ENCODE assay signal across 33 mouse cellular contexts in genomic region chr4:132488521-132488920, GRCm38 (mm10). TPM values are rescaled to one million over a fixed set of nuclear protein-coding genes. Genes with fewer than 3 reads are reported as not detected.
A peak's percentile ranks its signal among the peaks of the same experiment; 100 is the strongest.
DNase-seq lines count a peak whose midpoint lies in the region; ATAC-seq and TF ChIP-seq lines count a peak whose summit lies in the region.
"Had no signal": no experiment of that assay in that cellular context is flagged by ENCODE, and none has a peak within 500 bp of the region (broad histone marks: within the 10 kb centered on the region; RNA-seq: fewer than 3 reads in every experiment).

No protein-coding gene starts in this region.

- no peaks in the 10 kb centered on the region for H3K79me2 ChIP-seq in liver, adult 2 months (ENCODE audit: control insufficient read depth, insufficient read depth, low read length)

- no peak for TF ChIP-seq CTCF in liver, adult 2 months (IDR thresholded peaks at IDR 0.05; ENCODE audit: low read depth, low read length)
- no peak for TF ChIP-seq CTCF in liver, postnatal 0 days (IDR thresholded peaks at IDR 0.05; ENCODE audit: low read depth)

- H3K9me3 ChIP-seq in liver, postnatal 0 days (ENCODE audit: low read length) = no peaks in the 10 kb centered on the region
- H3K9me3 ChIP-seq in midbrain, embryonic 11.5 days (ENCODE audit: control insufficient read depth, low read length) = no peaks in the 10 kb centered on the region
- no peaks in the 10 kb centered on the region for H3K9me3 ChIP-seq in midbrain, embryonic 15.5 days
- H3K9me3 ChIP-seq: forebrain, embryonic 10.5 days; forebrain, embryonic 15.5 days; hindbrain, embryonic 10.5 days; hindbrain, embryonic 15.5 days; limb, embryonic 10.5 days; limb, embryonic 15.5 days; neural tube, embryonic 15.5 days; stomach, embryonic 15.5 days had no signal

- H3K36me3 ChIP-seq in liver, adult 2 months (ENCODE audit: control insufficient read depth, insufficient read depth, low read length) = no peaks in the 10 kb centered on the region
- H3K36me3 ChIP-seq in liver, postnatal 0 days (replicated peaks; ENCODE audit: insufficient read depth, low read length) = peaks cover 9% of the 10 kb centered on the region
- no peaks in the 10 kb centered on the region for H3K36me3 ChIP-seq in midbrain, embryonic 11.5 days (ENCODE audit: control insufficient read depth, insufficient read depth, low read length)
- no peaks in the 10 kb centered on the region for H3K36me3 ChIP-seq in midbrain, embryonic 15.5 days (replicated peaks)
- H3K36me3 ChIP-seq: forebrain, embryonic 15.5 days; hindbrain, embryonic 15.5 days; neural tube, embryonic 15.5 days had no signal

- H3K27me3 ChIP-seq in liver, adult 2 months (ENCODE audit: control insufficient read depth, insufficient read depth, low read length) = no peaks in the 10 kb centered on the region
- no peaks in the 10 kb centered on the region for H3K27me3 ChIP-seq in liver, postnatal 0 days (ENCODE audit: insufficient read depth, low read length)
- H3K27me3 ChIP-seq in midbrain, embryonic 11.5 days (ENCODE audit: control insufficient read depth, insufficient read depth, low read length) = no peaks in the 10 kb centered on the region
- H3K27me3 ChIP-seq in midbrain, embryonic 15.5 days (replicated peaks) = no peaks in the 10 kb centered on the region
- H3K27me3 ChIP-seq: CH12.LX; forebrain, embryonic 15.5 days; hindbrain, embryonic 15.5 days; limb, embryonic 15.5 days; neural tube, embryonic 15.5 days; Patski; stomach, embryonic 15.5 days had no signal

- no peak for TF ChIP-seq EP300 in liver, postnatal 0 days (IDR thresholded peaks at IDR 0.05; ENCODE audit: low read depth)

- no peak for TF ChIP-seq POLR2A in liver, adult 2 months (IDR thresholded peaks at IDR 0.05; ENCODE audit: extremely low read depth, insufficient read depth, low read length)

- WGBS in liver, adult 2 months = 3% methylated on average over 3 of the region's 3 CpGs
- 44% methylated on average over 3 of the region's 3 CpGs for WGBS in liver, postnatal 0 days (ENCODE audit: insufficient replicate concordance)
- 92% methylated on average over 3 of the region's 3 CpGs for WGBS in midbrain, embryonic 11.5 days
- 89% methylated on average over 3 of the region's 3 CpGs for WGBS in midbrain, embryonic 15.5 days

- peak overlapping the region; percentile 84 for H3K27ac ChIP-seq in liver, adult 2 months (replicated peaks; ENCODE audit: insufficient read depth, low read depth, low read length)
- no peak overlapping the region for H3K27ac ChIP-seq in liver, postnatal 0 days (ENCODE audit: low read depth)
- no peak overlapping the region for H3K27ac ChIP-seq in midbrain, embryonic 11.5 days (ENCODE audit: low read depth, low read length)
- H3K27ac ChIP-seq in midbrain, embryonic 15.5 days = no peak overlapping the region
- H3K27ac ChIP-seq: forebrain, embryonic 10.5 days; forebrain, embryonic 15.5 days; hindbrain, embryonic 10.5 days; hindbrain, embryonic 15.5 days; limb, embryonic 10.5 days; limb, embryonic 15.5 days; liver, embryonic 14.5 days; macrophage; neural tube, embryonic 15.5 days; stomach, embryonic 15.5 days had no signal

- H3K4me2 ChIP-seq in liver, postnatal 0 days (ENCODE audit: low read depth, low read length) = no peak overlapping the region
- H3K4me2 ChIP-seq in midbrain, embryonic 11.5 days = no peak overlapping the region
- H3K4me2 ChIP-seq in midbrain, embryonic 15.5 days = no peak overlapping the region
- H3K4me2 ChIP-seq: forebrain, embryonic 15.5 days; hindbrain, embryonic 15.5 days; limb, embryonic 15.5 days; neural tube, embryonic 15.5 days; stomach, embryonic 15.5 days had no signal

- peak overlapping the region; percentile 51; the same call in 1 of the 2 replicates for H3K9ac ChIP-seq in liver, adult 2 months (ENCODE audit: low read depth, low read length)
- no peak overlapping the region for H3K9ac ChIP-seq in liver, postnatal 0 days (replicated peaks)
- H3K9ac ChIP-seq in midbrain, embryonic 11.5 days (ENCODE audit: low read length) = no peak overlapping the region
- H3K9ac ChIP-seq in midbrain, embryonic 15.5 days = no peak overlapping the region
- H3K9ac ChIP-seq: forebrain, embryonic 15.5 days; hindbrain, embryonic 15.5 days; limb, embryonic 15.5 days; liver, embryonic 14.5 days; neural tube, embryonic 15.5 days; stomach, embryonic 15.5 days had no signal

- no peak for ATAC-seq in liver, postnatal 0 days
- ATAC-seq in midbrain, embryonic 11.5 days (ENCODE audit: low FRiP score) = no peak
- ATAC-seq in midbrain, embryonic 15.5 days (replicated peaks) = no peak
- ATAC-seq: forebrain, embryonic 15.5 days; inflammation-experienced regulatory T-cells, adult 6 months; Patski had no signal

- H3K4me3 ChIP-seq in liver, adult 2 months (ENCODE audit: insufficient read depth, low read depth, low read length) = no peak overlapping the region
- no peak overlapping the region for H3K4me3 ChIP-seq in liver, postnatal 0 days (ENCODE audit: low read depth, low read length)
- no peak overlapping the region for H3K4me3 ChIP-seq in midbrain, embryonic 11.5 days (ENCODE audit: low read depth, low read length)
- H3K4me3 ChIP-seq in midbrain, embryonic 15.5 days = no peak overlapping the region
- H3K4me3 ChIP-seq: forebrain, embryonic 10.5 days; forebrain, embryonic 15.5 days; hindbrain, embryonic 10.5 days; hindbrain, embryonic 15.5 days; limb, embryonic 10.5 days; limb, embryonic 15.5 days; neural tube, embryonic 15.5 days; stomach, embryonic 15.5 days had no signal

- peak; percentile 33 for DNase-seq in adrenal gland, postnatal 10 days
- no peak for DNase-seq in adrenal gland, adult 2 months
- DNase-seq in liver, adult 2 months (ENCODE audit: extremely low read depth, low read depth, low spot score) = peak; percentile 96
- DNase-seq in liver, postnatal 0 days = no peak
- peak; percentile 21 for DNase-seq in midbrain, embryonic 11.5 days (ENCODE audit: low spot score, missing footprints)
- peak; percentile 61 for DNase-seq in lung, postnatal 36 days
- DNase-seq in thymus, adult 18-20 months = no peak
- DNase-seq: adrenal gland, postnatal 36 days; cerebellum, adult 2 months; cerebellum, postnatal 14 days; heart, postnatal 14 days; kidney, adult 18-20 months; kidney, postnatal 10 days; layer of hippocampus, adult 9-11 months; midbrain, embryonic 14.5 days; retina, postnatal 1 day; right cerebral cortex, postnatal 14 days; thymus, adult 2 months; thymus, postnatal 4 days had no signal

- peaks cover 48% of the 10 kb centered on the region for H3K4me1 ChIP-seq in liver, adult 2 months (ENCODE audit: control insufficient read depth, insufficient read depth, low read length)
- peaks cover 24% of the 10 kb centered on the region for H3K4me1 ChIP-seq in liver, postnatal 0 days (ENCODE audit: insufficient read depth)
- H3K4me1 ChIP-seq in midbrain, embryonic 11.5 days (ENCODE audit: control insufficient read depth, insufficient read depth, low read length) = no peaks in the 10 kb centered on the region
- H3K4me1 ChIP-seq in midbrain, embryonic 15.5 days = peaks cover 4% of the 10 kb centered on the region; the same call in 1 of the 2 replicates
- H3K4me1 ChIP-seq: forebrain, embryonic 10.5 days; forebrain, embryonic 15.5 days had no signal

RNA-seq across cellular contexts. Expression of gene Sesn2, which starts 21.8 kb away (rescaled TPM):
- total RNA-seq in adrenal gland, postnatal 10 days (2021) = 10 to 100 TPM; 11.6 to 26.0 TPM
- total RNA-seq in adrenal gland, adult 2 months (2021) = 10 to 100 TPM; 15.6 to 32.1 TPM
- 16.3 and 20.1 TPM in 2 replicates for polyA plus RNA-seq in adrenal gland, adult 2 months (2012; rRNA removed)
- total RNA-seq in liver, adult 2 months (2014; rRNA removed) = 2.7 and 3.6 TPM in 2 replicates
- polyA plus RNA-seq in liver, adult 2 months (2012; rRNA removed) = 5.5 and 6.0 TPM in 2 replicates
- 7.3 and 8.7 TPM in 2 replicates for polyA plus RNA-seq in liver, postnatal 0 days (2015; fragmentation: Nextera tagmentation; extraction: Ambion mirVana)
- polyA plus RNA-seq in midbrain, embryonic 11.5 days (2014; fragmentation: Nextera tagmentation; extraction: Ambion mirVana) = 4.9 and 5.1 TPM in 2 replicates
- 8.1 and 9.7 TPM in 2 replicates for polyA plus RNA-seq in midbrain, embryonic 15.5 days (2015; fragmentation: Nextera tagmentation; extraction: Ambion mirVana)

RNA-seq across cellular contexts. Expression of gene Med18, which starts 24.8 kb away (rescaled TPM):
- 10 to 100 TPM in 1 of 2 experiments, 1 to 10 TPM in 1; 8.2 to 10.6 TPM for total RNA-seq in adrenal gland, postnatal 10 days (2021)
- total RNA-seq in adrenal gland, adult 2 months (2021) = 1 to 10 TPM; 7.1 to 7.9 TPM
- 1.5 and 2.2 TPM in 2 replicates for polyA plus RNA-seq in adrenal gland, adult 2 months (2012; rRNA removed)
- total RNA-seq in liver, adult 2 months (2014; rRNA removed) = 3.8 TPM in 2 replicates
- polyA plus RNA-seq in liver, adult 2 months (2012; rRNA removed) = 1.0 and 1.4 TPM in 2 replicates
- polyA plus RNA-seq in liver, postnatal 0 days (2015; fragmentation: Nextera tagmentation; extraction: Ambion mirVana) = 8.0 and 10.1 TPM in 2 replicates
- 19.2 and 22.3 TPM in 2 replicates for polyA plus RNA-seq in midbrain, embryonic 11.5 days (2014; fragmentation: Nextera tagmentation; extraction: Ambion mirVana)
- 15.9 and 17.7 TPM in 2 replicates for polyA plus RNA-seq in midbrain, embryonic 15.5 days (2015; fragmentation: Nextera tagmentation; extraction: Ambion mirVana)

RNA-seq across cellular contexts. Expression of gene Atpif1, which starts 44.9 kb away (rescaled TPM):
- 100 to 1,000 TPM; 311 to 337 TPM for total RNA-seq in adrenal gland, postnatal 10 days (2021)
- total RNA-seq in adrenal gland, adult 2 months (2021) = 100 to 1,000 TPM; 369 to 456 TPM
- 31.5 and 38.6 TPM in 2 replicates for polyA plus RNA-seq in adrenal gland, adult 2 months (2012; rRNA removed)
- total RNA-seq in liver, adult 2 months (2014; rRNA removed) = 59.5 and 87.1 TPM in 2 replicates
- polyA plus RNA-seq in liver, adult 2 months (2012; rRNA removed) = 25.9 and 26.2 TPM in 2 replicates
- polyA plus RNA-seq in liver, postnatal 0 days (2015; fragmentation: Nextera tagmentation; extraction: Ambion mirVana) = 935 and 945 TPM in 2 replicates
- polyA plus RNA-seq in midbrain, embryonic 11.5 days (2014; fragmentation: Nextera tagmentation; extraction: Ambion mirVana) = 1,016 and 1,079 TPM in 2 replicates
- polyA plus RNA-seq in midbrain, embryonic 15.5 days (2015; fragmentation: Nextera tagmentation; extraction: Ambion mirVana) = 1,207 and 1,280 TPM in 2 replicates

RNA-seq across cellular contexts. Expression of gene Dnajc8, which starts 46.8 kb away (rescaled TPM):
- total RNA-seq in adrenal gland, postnatal 10 days (2021) = 10 to 100 TPM; 73.9 to 87.0 TPM
- 100 to 1,000 TPM in 1 of 2 experiments, 10 to 100 TPM in 1; 93.2 to 112 TPM for total RNA-seq in adrenal gland, adult 2 months (2021)
- polyA plus RNA-seq in adrenal gland, adult 2 months (2012; rRNA removed) = 8.5 and 11.2 TPM in 2 replicates
- total RNA-seq in liver, adult 2 months (2014; rRNA removed) = 17.0 and 26.1 TPM in 2 replicates
- 9.7 and 10.4 TPM in 2 replicates for polyA plus RNA-seq in liver, adult 2 months (2012; rRNA removed)
- polyA plus RNA-seq in liver, postnatal 0 days (2015; fragmentation: Nextera tagmentation; extraction: Ambion mirVana) = 70.7 and 71.5 TPM in 2 replicates
- polyA plus RNA-seq in midbrain, embryonic 11.5 days (2014; fragmentation: Nextera tagmentation; extraction: Ambion mirVana) = 228 and 245 TPM in 2 replicates
- polyA plus RNA-seq in midbrain, embryonic 15.5 days (2015; fragmentation: Nextera tagmentation; extraction: Ambion mirVana) = 130 and 131 TPM in 2 replicates

Comparison
In these comparisons a context has a peak if more than half of its experiments do, and no peak if none do; other contexts are left out.
1. DNase-seq: peak in adrenal gland, postnatal 10 days (single experiment), liver, adult 2 months (single experiment), midbrain, embryonic 11.5 days (single experiment) and lung, postnatal 36 days (single experiment); none in adrenal gland, adult 2 months (single experiment), liver, postnatal 0 days (single experiment) and thymus, adult 18-20 months (0 of 2).
2. RNA of gene Atpif1, which starts 44.9 kb away (polyA plus RNA-seq): 1,207 to 1,280 TPM in midbrain, embryonic 15.5 days, 1,016 to 1,079 TPM in midbrain, embryonic 11.5 days and 935 to 945 TPM in liver, postnatal 0 days; 31.5 to 38.6 TPM in adrenal gland, adult 2 months and 25.9 to 26.2 TPM in liver, adult 2 months; every median in the first group is over 10 times any median in the second.